Mouse (Mus musculus) heart, adult 9 months (tissue): ENCODE measurements around the gene Ank2.
A peak's percentile ranks its signal among the peaks of the same experiment; 100 is the strongest.
"Not testable (repeated sequence)": the region's sequence is repeated elsewhere in the genome, so short reads cannot be mapped to it uniquely, and the experiment has no call there.

Experiments
- DNase-seq, 2 experiments: peaks; one replicate each; pipeline ENCODE4 v3.0.0; 2022; ENCODE audit warnings: low spot score in 2 of 2

Ank2 gene

DNA sequence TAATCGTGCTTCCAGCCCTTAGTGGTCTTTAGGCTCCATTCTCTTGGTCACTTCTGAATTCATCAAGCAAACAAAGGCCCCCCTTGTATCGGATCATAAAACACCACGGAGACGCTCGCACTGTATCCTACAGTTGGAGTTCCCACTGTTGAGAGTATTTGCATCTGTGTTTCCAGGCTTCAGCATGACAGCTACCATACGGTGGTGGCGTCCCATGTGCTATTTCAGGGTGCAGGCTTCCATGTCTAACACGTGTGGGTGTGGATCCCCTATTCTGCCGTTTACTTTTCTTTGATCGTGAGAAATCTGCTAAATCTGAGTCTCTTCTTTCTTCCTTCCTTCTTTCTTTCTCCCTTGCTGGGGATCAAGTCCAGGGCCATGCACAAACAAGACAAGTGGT, 14.0 kb downstream of the Ank2 start:
- DNase-seq: no peak

GRCm38 (mm10) chr3:127481658-127482057, 17.5 kb downstream of the Ank2 start:
- DNase-seq: no peak

DNA sequence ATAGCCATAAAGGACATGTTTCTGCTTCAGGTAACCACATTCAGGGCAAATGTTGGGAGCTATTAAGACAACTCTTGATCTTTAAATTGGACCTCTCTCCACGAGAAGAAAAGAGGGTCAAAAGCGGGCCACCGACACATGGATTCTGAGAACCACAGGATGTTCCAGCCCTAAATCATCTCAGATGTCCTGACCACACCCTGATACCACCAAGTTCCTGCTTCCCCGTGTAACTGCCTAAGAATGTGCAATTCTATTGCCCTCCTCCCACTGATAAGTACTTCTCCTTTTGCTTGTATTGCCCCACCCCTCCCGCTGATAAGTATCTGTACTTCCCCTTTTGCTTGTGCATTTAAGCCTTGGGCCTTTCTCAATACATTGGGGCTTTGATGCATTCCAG, 18.8 kb downstream of the Ank2 start:
- not testable (repeated sequence) for DNase-seq

- no peak for DNase-seq
Observed at GRCm38 (mm10) chr3:127474115-127474514, 25.0 kb downstream of the Ank2 start.

DNA sequence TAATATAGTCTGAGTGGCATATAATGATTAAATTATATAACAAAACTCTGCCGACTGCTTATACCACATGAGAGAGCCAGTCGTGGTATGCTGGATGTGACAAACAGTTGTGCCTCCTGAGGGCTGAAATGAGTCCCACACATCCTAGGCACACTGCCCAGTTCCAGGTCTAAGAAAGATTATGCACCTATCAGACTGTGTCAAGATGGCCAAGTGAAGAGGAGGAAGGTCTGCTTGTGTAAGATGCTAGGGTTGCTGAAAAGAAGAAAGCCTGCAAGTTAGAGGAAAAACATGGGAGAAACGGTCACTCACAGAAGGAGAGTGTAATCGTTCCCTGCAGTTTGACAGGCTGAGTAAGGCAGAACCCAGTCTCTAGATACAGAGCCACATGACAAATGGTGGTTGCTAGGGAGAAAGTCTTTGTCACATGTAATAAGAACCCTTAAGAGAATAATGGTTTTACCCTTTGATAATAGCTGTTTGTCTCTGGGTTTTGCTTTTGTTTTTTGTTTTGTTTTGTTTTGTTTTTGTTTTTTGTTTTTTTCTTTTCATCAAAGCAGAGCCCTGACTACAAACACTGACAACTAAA, 29.9 kb downstream of the Ank2 start:
- DNase-seq: no peak

- no peak for DNase-seq
Observed at GRCm38 (mm10) chr3:127468569-127468968, 30.6 kb downstream of the Ank2 start.

GRCm38 (mm10) chr3:127463816-127464480, 35.2 kb downstream of the Ank2 start:
- no peak for DNase-seq

DNA sequence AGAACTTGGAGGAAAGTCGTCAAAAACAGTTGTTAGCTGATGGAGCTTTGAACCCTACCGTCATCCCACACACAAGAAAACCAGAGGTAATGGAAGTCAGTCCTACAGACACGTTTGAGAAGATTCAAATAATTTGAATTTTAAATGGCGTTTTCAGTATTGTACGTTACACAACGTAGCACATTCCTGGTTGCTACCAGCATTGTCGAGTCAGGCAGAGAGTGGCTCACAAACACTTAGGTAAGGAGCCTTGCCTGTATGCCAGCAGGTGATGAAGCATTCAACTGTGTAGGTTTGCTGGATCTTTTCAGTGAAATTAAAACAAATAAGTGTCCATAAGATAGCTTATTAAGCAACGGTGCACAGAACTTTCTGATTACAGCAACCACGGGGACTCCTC, 36.0 kb downstream of the Ank2 start:
- no peak for DNase-seq

DNA sequence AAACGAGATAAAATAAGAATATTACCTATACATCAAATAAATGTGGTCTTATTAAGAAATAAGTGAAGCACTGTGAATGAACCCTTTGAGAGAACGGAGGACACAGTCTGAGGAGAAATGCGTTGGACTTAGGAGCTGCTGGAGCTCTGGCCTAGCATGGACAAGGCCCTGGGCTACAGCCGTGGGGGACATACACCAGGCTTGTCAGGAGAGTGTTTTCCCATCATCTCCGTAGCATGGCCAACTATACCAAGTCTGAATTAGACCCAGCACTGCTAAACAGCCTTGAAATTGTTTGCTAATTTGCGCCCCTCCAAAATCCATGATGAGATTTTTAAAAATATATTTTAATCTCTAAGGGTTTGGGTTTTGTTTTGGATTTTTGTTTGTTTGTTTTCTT, 36.7 kb downstream of the Ank2 start:
- no peak for DNase-seq

DNA sequence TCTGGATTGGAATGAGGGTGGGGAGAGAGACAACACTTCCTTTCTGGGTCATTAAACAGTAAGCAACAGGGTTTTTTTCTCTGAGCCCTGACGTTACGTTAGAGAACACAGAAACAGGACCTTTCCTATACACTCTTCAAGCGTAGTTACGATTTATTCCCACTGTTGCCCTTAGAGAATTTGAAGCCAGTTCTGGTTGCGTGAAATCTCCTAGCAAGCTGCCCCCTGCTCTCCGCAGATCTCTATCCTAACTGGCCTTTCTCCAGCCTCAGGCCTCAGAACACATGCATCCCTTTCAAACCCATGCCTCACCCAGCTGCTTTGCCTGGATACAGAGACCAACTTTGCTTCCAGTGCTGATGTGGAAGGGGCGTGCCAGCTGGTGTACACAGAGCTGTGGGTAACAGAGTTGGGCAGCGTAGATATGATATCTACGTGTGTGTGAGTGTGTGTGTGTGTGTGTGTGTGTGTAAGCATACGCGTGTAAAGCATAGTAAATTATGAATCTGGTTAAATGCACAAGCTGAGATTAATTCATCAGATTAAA, 38.2 kb downstream of the Ank2 start:
- no peak for DNase-seq

GRCm38 (mm10) chr3:127459858-127460257, 39.3 kb downstream of the Ank2 start:
- DNase-seq: no peak

DNA sequence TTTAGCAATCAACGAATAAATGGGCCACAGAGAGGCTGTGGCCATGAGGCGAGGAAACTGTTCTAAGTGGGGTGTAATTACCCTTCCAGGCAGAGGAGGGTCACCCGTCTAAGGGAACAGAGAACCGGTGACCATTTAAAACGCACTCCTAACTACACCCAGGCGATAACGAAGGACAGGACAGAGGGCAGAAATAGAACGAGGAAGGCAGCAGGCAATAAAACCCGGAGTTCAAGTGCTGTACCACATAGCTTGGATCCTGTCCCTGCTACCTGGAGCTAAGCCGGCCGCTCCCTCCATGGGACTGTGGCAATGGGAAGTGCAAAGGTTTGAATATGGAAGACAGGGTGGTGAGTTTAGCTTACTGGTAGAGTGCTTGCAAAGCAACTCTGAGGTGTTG, 40.2 kb downstream of the Ank2 start:
- DNase-seq: peak; percentile 5 to 12

- DNase-seq: no peak
Observed at GRCm38 (mm10) chr3:127458420-127458798, 40.7 kb downstream of the Ank2 start.

DNA sequence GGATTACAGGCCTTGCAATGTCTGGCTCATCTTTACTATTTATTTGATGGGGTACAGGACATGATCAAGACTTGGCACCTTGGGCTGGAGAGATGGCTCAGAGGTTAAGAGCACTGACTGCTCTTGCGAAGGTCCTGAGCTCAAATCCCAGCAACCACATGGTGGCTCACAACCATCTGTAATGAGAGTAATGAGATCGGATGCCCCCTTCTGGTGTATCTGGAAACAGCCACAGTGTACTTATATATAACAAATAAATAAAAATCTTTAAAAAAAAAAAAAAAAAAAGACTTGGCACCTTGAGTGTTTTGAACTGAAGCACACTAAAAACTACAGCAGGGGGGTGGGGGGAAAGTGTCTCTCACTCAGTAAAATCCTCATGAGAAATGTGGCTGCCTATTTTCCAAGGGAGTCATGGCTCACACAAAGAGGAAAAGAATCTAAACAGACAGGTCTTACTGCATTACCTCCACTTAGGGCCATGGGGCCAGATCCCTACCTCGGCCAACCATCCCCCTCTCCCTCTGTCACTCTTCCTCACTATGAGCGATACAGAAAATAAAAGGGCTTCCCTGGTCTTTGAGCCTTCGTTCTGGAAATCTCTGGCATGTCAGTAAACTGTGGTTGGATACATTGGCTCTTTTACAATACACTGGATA, 41.3 kb downstream of the Ank2 start:
- DNase-seq: no peak

GRCm38 (mm10) chr3:127453738-127454137, 45.4 kb downstream of the Ank2 start:
- no peak for DNase-seq

DNA sequence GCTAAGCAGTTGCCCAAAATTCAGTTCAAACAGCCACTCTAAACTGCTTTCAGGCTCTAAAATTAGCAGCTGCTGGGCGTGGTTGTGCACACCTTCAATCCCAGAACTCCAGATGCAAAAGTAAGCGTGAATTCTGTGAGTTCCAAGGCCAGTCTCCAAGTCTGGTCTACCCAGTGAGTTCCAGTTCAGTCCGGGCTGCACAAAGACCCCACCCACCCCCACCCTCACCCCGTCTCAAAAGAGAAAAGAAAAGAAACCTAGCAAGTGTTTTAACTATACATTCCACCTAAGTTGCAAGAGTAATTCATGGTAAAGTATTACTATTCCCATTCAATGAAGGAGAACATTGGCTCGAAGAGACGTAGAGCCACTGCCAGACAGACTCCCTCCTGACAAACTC, 45.9 kb downstream of the Ank2 start:
- DNase-seq: no peak

- DNase-seq: no peak
Observed at GRCm38 (mm10) chr3:127452233-127452632, 46.9 kb downstream of the Ank2 start.

GRCm38 (mm10) chr3:127451741-127452140, 47.4 kb downstream of the Ank2 start:
- DNase-seq: no peak

- DNase-seq: no peak
Observed at GRCm38 (mm10) chr3:127451070-127451469, 48.1 kb downstream of the Ank2 start.

- peak in 1 of 2 experiments; percentile 24 for DNase-seq
Observed at GRCm38 (mm10) chr3:127446173-127446572, 53.0 kb downstream of the Ank2 start.

GRCm38 (mm10) chr3:127433291-127433690, 65.9 kb downstream of the Ank2 start:
- no peak for DNase-seq

DNA sequence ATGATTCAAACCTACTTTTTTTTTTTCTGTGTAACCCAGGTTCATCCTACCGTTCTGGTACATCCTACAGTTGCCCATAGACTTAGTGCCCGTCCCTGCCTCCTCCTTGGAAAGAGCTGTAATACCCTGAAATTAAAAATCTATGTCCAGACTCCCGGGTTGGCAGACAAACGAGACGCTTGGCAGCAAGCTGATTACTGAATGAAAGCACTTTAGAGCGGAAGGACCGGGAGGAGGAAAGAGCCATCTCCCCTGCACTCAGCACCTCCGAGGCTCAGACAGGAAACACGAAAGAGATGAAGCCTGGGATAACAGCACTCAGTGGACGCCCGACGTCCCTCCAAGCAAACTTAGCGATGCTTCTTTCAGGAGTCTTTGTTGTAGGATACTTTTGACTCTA, 69.3 kb downstream of the Ank2 start:
- DNase-seq: no peak

DNA sequence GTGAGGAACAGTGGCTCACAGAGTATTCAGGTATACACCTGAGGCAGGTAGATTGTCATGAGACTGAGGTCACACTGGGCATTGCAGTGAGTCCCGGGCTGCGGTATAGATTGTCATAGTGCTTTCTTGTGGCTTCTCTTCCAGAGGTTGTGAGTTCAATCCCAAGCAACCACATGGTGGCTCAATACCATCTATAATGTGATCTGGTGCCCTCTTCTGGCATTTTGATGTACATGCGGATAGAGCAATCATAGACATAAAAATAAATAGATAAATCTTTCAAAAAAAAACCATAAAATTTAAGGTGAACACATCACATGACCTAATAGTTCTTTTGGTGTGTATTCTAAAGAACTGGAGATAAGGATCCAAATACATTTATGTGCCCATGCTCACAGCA, 70.6 kb downstream of the Ank2 start:
- no peak for DNase-seq
